Mouse (Mus musculus): ENCODE data around the gene Olfr403.
"Not testable (repeated sequence)": the region's sequence is repeated elsewhere in the genome, so short reads cannot be mapped to it uniquely, and the experiment has no call there.

Olfr403 gene

GRCm38 (mm10) chr11:74185949-74186348 is at the start of gene Olfr403:
TSS of gene Olfr403 (plus strand) at chr11:74186249.
- no peak for DNase-seq (ENCODE audit: low spot score)

GRCm38 (mm10) chr11:74140001-74140400 is 46.0 kb upstream of the Olfr403 start:
- DNase-seq (ENCODE audit: low spot score), result not testable (repeated sequence)

GRCm38 (mm10) chr11:74145866-74146265 is 40.2 kb upstream of the Olfr403 start:
- no peak for DNase-seq (ENCODE audit: low spot score)

- no peak for DNase-seq (ENCODE audit: low spot score)
These were observed 32.8 kb upstream of the Olfr403 start, which contains the start of gene Olfr402 for GRCm38 (mm10) chr11:74153229-74153628. TSS of gene Olfr402 (plus strand) at chr11:74153529.

GRCm38 (mm10) chr11:74168771-74169170 is 17.3 kb upstream of the Olfr403 start:
- no peak for DNase-seq (ENCODE audit: low spot score)

- no peak for DNase-seq (ENCODE audit: low spot score)
These were observed 2.9 kb upstream of the Olfr403 start for GRCm38 (mm10) chr11:74183168-74183567.

- no peak for DNase-seq (ENCODE audit: low spot score)
These were observed 2.3 kb upstream of the Olfr403 start for GRCm38 (mm10) chr11:74183745-74184144.

GRCm38 (mm10) chr11:74211279-74211678 is 25.2 kb downstream of the Olfr403 start, which contains the start of gene Olfr43:
TSS of gene Olfr43 (minus strand) at chr11:74211379.
- DNase-seq (ENCODE audit: low spot score), result no peak

- DNase-seq (ENCODE audit: low spot score), result no peak
These were observed 55.2 kb downstream of the Olfr403 start for GRCm38 (mm10) chr11:74241201-74241600.

All from c-Kit-positive CD71-positive TER-119-positive erythroid progenitor cells, embryonic 14.5 days (primary cell).